Mouse (Mus musculus) ES-E14 (cell line): ENCODE results near the gene Arhgap1. TPM values are rescaled to one million over a fixed set of nuclear protein-coding genes. Genes with fewer than 3 reads are reported as not detected.

Source experiments
- DNase-seq: peaks from one replicate; pipeline ENCODE4 v3.0.0-alpha.2; 2013; ENCODE audit warnings: low read depth, low spot score
- H3K27ac ChIP-seq: 2 replicates; pipeline ENCODE4 v1.5.1; 2012; ENCODE audit warnings: low read depth, mild to moderate bottlenecking, low read length, moderate library complexity, mixed read lengths; ENCODE audit not compliant: poor library complexity, insufficient read depth, severe bottlenecking
- H3K36me3 ChIP-seq: 2 replicates; pipeline ENCODE4 v1.6.1; 2012; ENCODE audit warnings: mild to moderate bottlenecking, low read length, moderate library complexity, mixed read lengths; ENCODE audit not compliant: control insufficient read depth, poor library complexity, insufficient read depth, severe bottlenecking
- H3K4me1 ChIP-seq, 2 experiments: fragments of 150-350 bp in 1 of 2; sonication (generic) in 1 of 2; 2 replicates each; pipeline ENCODE4 v1.6.1; 2012; ENCODE audit warnings: low read length in 2 of 2, mild to moderate bottlenecking in 1 of 2, mixed read lengths in 1 of 2; ENCODE audit not compliant: control insufficient read depth in 2 of 2, insufficient read depth in 2 of 2, poor library complexity in 1 of 2
- H3K4me3 ChIP-seq, 2 experiments: fragments of 150-350 bp in 1 of 2; sonication (generic) in 1 of 2; 2 replicates each; pipeline ENCODE4 v1.5.1; 2012; ENCODE audit warnings: low read length in 2 of 2, low read depth in 1 of 2, mild to moderate bottlenecking in 1 of 2, mixed read lengths in 1 of 2; ENCODE audit not compliant: insufficient read depth in 1 of 2, poor library complexity in 1 of 2, severe bottlenecking in 1 of 2
- H3K9ac ChIP-seq: 2 replicates; pipeline ENCODE4 v1.6.1; 2012; ENCODE audit warnings: low read depth, mild to moderate bottlenecking, low read length, mixed read lengths; ENCODE audit not compliant: poor library complexity, insufficient read depth, severe bottlenecking
- H3K9me3 ChIP-seq: fragments of 150-350 bp; sonication (generic); 2 replicates; pipeline ENCODE4 v1.6.1; 2012; ENCODE audit warnings: low read depth, mild to moderate bottlenecking, low read length; ENCODE audit not compliant: control insufficient read depth, insufficient read depth
- CHD2 ChIP-seq: IDR thresholded peaks from 2 replicates; pipeline ENCODE4 v1.6.1; 2014; ENCODE audit warnings: mild to moderate bottlenecking, low read depth, low read length, inconsistent platforms
- HCFC1 ChIP-seq: IDR thresholded peaks from 2 replicates; pipeline ENCODE4 v1.6.1; 2012; ENCODE audit warnings: low read length, inconsistent platforms, borderline replicate concordance; ENCODE audit not compliant: insufficient read depth
- MAFK ChIP-seq: IDR thresholded peaks from 2 replicates; pipeline ENCODE4 v1.6.1; 2014; ENCODE audit warnings: mild to moderate bottlenecking, low read depth, low read length, inconsistent platforms; ENCODE audit not compliant: insufficient read depth
- ZC3H11A ChIP-seq: IDR thresholded peaks from 2 replicates; pipeline ENCODE4 v1.6.1; 2012; ENCODE audit warnings: low read depth, mild to moderate bottlenecking, inconsistent platforms, low read length, borderline replicate concordance
- ZNF384 ChIP-seq: IDR thresholded peaks from 2 replicates; pipeline ENCODE4 v1.6.1; 2012; ENCODE audit warnings: low read depth, low read length, inconsistent platforms
- in situ Hi-C, 2 experiments: fragments of 600-800 bp; cut with MboI; formaldehyde crosslinking; loops; one replicate each; pipeline ENCODE4 v1.15.1; 2025; ENCODE audit warnings: low sequenced_read_pairs in 2 of 2, inconsistent platforms in 1 of 2; ENCODE audit not compliant: unreplicated experiment in 2 of 2
- total RNA-seq: library from RNA; depleted of rRNA; stranded (reverse); fragments of 300-350 nt; gene quantifications from 2 replicates; pipeline ENCODE4 v1.2.3, GENCODE M21; 2012

Arhgap1 gene
- total RNA-seq, 1 experiment, result 49.3 TPM

DNA sequence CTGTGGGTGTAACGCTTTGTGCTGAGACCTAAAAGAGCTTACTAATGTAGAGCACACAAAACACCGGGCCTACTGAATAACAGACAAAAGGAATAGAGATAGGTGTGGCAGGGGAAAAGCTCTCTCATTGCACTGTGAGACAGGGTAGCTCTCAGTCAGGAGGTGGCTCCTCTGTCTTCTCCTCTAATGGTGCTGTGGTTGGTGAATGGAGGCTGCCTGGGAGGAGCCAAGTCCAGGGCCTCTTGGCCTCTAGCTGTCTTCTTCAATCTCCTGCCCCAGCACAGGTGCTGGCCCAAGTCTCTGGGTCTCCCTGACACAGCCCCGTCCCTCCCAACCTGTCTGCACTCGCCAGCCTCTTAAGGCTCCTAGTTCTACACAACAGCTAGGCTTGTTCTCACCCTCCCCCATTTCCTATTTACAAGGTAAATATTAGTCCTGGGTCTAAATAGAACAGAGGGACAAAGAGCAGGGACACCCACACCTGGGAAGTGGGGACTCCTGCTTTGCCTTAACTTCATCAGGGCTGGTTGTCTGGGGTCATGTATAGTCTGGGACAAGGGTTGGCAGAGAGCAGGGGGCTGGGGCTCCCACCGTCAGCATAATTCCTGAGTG, 12.8 kb upstream of the Arhgap1 start:
- no peak for TF ChIP-seq ZNF384
- TF ChIP-seq ZC3H11A, result no peak
- TF ChIP-seq MAFK, result no peak
- no peak for TF ChIP-seq CHD2
- H3K4me3 ChIP-seq, result no peak overlapping the region
- H3K9me3 ChIP-seq, result no peaks in the 10 kb centered on the region
- in situ Hi-C loops, result no loop called here
- peaks cover 0 to 22% of the 10 kb centered on the region in 2 experiments; a peak in 3 of 4 replicates for H3K4me1 ChIP-seq
- no peaks in the 10 kb centered on the region for H3K36me3 ChIP-seq
- H3K9ac ChIP-seq, result no peak overlapping the region
- no peak overlapping the region for H3K27ac ChIP-seq
- DNase-seq, result no peak

DNA sequence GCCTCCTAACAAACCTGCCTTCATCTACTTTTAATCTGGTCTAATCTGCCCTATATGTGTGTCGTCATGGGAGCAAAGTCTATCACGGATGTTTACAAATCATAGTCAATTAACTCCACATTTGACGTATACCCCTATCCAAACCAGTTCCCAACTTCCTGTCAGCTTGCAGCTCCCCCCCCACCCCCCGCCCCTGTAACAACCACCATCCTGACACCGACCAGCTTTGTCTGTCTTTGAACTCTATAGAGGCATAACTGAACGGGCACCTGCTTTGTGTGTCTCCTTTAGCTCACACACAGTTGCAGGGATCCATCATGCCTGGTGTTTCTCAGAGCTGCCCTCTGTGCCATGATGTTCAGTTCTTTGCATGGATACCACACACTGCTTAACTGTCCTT, 10.7 kb upstream of the Arhgap1 start:
- Histone ChIP-seq H3K9me3 (no peaks in the 10 kb centered on the region), H3K36me3 (no peaks in the 10 kb centered on the region), H3K4me3 (no peak overlapping the region), H3K4me1 (peaks cover 0 to 28% of the 10 kb centered on the region in 2 experiments; a peak in 3 of 4 replicates), H3K9ac (no peak overlapping the region), H3K27ac (no peak overlapping the region)
- in situ Hi-C loops, result no loop called here
- TF ChIP-seq ZC3H11A (no peak), ZNF384 (no peak), MAFK (no peak), HCFC1 (no peak), CHD2 (no peak)
- DNase-seq, result no peak

DNA sequence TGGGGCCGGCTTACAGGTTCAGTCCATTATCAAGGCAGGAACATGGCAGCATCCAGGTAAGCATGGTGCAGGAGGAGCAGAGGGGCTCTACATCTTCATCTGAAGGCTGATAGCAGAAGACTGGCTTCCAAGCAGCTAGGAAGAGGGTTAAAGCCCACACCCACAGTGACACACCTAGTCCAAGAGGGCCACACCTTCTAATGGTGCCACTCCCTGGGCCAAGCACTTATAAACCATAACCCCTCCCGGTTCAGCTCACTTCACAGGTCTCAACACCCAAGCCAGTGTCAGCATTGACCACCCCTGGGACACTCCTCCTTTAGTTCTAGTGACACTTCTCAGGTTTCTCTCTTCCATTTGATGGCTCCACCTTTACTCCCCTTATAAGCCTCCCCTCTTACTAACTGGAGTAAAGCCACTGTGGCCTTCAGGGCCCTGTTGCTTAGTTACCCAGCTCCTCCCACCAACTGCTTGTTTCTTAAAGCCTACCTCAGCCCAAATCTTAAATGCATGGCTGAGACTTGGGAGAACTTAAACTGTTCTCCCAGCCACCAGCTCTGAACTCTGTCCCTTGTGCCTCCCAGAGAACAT, 6.7 kb upstream of the Arhgap1 start:
- H3K36me3 ChIP-seq, result peaks cover 30% of the 10 kb centered on the region

GRCm38 (mm10) chr2:91644021-91644420, 5.6 kb upstream of the Arhgap1 start:
- in situ Hi-C loops, result no loop called here
- H3K9ac ChIP-seq, result no peak overlapping the region
- H3K27ac ChIP-seq, result no peak overlapping the region
- no peak for DNase-seq
- no peak for TF ChIP-seq HCFC1
- no peak for TF ChIP-seq ZNF384
- no peak for TF ChIP-seq CHD2
- no peak for TF ChIP-seq MAFK
- H3K36me3 ChIP-seq, result peaks cover 30% of the 10 kb centered on the region
- no peaks in the 10 kb centered on the region for H3K9me3 ChIP-seq
- H3K4me3 ChIP-seq, result no peak overlapping the region
- peaks cover 0 to 12% of the 10 kb centered on the region in 2 experiments; a peak in 2 of 4 replicates for H3K4me1 ChIP-seq

More for the DNA sequence above, 6.7 kb upstream of the Arhgap1 start:
- Histone ChIP-seq H3K9me3 (no peaks in the 10 kb centered on the region), H3K4me1 (peaks cover 0 to 13% of the 10 kb centered on the region in 2 experiments; a peak in 2 of 4 replicates), H3K9ac (no peak overlapping the region), H3K27ac (no peak overlapping the region), H3K4me3 (no peak overlapping the region)
- TF ChIP-seq ZNF384 (no peak), ZC3H11A (no peak), HCFC1 (no peak), CHD2 (no peak), MAFK (no peak)
- in situ Hi-C loops, result no loop called here
- DNase-seq, result no peak
